Mouse (Mus musculus): ENCODE results near the gene Ak4.

The Ak4 gene

GRCm38 (mm10) chr4:101459358-101459757 lies 40.3 kb downstream of the Ak4 start:
- DNase-seq (ENCODE audit: low spot score in 2 of 2): peak in 1 of 2 experiments; percentile 24

DNA sequence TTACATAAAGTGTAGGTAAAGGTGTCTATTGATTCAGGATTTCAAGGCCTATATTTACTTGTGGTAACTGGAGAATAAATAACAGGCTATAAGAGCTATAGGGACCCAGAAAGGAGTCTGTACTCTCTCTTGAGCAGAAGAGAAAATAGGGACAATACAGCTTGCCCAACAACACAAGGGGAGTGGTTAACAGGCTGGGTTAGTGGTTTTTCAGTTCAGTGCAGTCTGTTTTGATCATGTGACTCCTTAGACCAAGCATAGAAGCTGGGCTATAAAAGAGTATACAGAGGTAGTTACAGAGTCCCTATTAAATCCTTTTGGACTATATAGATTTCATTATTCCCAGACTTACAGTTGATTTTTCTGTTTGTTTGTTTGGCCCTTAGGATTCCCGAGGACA lies 41.0 kb downstream of the Ak4 start:
- no peak for DNase-seq (ENCODE audit: low spot score in 2 of 2)

- DNase-seq (ENCODE audit: low spot score in 2 of 2): no peak
Measured at GRCm38 (mm10) chr4:101462065-101462464, 43.0 kb downstream of the Ak4 start.

- no peak for DNase-seq (ENCODE audit: low spot score in 2 of 2)
Measured at GRCm38 (mm10) chr4:101466264-101466663, 47.2 kb downstream of the Ak4 start.

GRCm38 (mm10) chr4:101469242-101469641 lies 50.2 kb downstream of the Ak4 start:
- DNase-seq (ENCODE audit: low spot score in 2 of 2): no peak

GRCm38 (mm10) chr4:101470543-101470942 lies 51.5 kb downstream of the Ak4 start:
- DNase-seq (ENCODE audit: low spot score in 2 of 2): no peak

DNA sequence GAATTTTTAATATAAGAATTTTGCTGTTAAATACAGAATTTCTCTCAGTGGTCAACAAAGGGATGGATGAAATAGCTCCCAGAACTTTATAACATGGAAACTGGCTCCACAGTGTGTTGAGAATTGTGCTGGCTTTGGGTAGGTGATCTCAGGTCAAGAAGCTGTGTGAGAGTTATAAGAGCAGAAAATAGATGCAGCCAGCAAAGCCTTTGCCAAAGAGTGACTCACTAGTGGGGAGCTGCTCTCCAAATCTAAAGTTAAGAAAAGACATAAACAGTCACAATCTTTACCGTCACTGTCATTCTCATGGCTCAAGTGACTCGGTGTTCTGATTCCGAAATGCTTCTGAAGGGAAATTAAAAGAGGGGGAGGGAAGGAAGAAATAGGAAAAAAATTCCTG lies 53.7 kb downstream of the Ak4 start:
- DNase-seq (ENCODE audit: low spot score in 2 of 2): peak in 1 of 2 experiments; percentile 51

DNA sequence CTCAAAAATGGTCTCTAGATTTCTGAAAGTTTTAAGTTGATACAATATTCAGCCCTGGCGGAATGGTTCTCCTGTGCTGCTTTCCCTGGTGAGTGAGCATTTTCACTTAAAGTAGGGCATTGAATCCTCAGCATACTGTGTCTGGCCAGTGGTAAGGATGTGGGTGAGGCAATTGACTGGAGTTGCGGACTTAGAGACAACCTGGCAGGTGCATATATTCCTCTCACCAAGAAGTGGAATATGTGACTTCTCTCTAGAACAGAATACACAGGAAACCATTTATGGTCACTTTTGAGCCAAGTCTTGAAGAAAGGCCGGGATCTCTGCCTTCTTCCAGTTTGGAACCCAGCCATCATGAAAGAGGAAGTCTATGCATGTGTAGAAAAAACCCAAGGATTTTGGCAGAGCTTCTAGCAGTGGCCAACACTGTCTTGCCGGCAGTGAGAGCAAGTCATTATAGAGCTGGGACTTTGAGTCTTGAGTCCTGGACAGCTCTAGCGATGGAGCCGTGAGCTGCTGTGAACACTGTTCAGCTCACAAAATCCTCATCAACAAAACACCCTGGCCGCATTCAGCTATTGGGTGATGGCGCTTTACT lies 71.3 kb downstream of the Ak4 start:
- no peak for DNase-seq (ENCODE audit: low spot score in 2 of 2)

DNA sequence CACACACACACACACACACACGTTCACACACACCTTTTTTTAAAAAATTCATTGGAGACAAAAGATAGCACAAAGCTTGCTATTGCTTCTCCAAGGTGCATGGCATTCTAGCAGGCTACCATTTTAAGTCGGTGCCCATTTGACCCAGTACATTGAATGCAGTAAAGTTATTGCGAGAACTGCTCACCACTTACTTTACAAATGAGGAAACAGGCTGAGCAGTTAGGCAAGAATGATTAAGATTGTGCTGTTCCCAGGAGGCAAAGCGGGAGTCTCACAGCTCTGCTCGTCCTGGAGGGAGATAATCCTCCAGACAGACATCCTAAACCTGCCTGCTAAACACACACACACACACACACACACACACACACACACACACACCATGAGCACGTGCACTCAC lies 72.6 kb downstream of the Ak4 start:
- DNase-seq (ENCODE audit: low spot score in 2 of 2): no peak

- DNase-seq (ENCODE audit: low spot score in 2 of 2): no peak
Measured at GRCm38 (mm10) chr4:101493611-101494197, 74.6 kb downstream of the Ak4 start.

DNA sequence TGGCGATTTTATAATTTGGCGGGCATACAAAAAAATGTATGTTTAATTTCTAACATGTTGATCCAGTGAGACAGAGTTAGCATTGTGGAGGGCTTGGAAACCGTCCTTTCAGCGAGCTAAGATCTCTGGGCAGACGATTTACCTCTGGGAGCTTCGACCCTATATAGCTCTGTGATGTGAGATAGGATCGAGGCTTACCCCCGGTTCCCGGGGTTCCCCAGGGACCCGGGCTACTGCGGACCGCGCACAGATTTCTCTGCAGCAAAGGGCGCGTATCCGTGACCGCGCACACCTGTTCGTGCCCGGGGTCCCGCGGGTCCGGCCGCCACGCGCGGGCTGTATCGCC lies 77.1 kb downstream of the Ak4 start:
- no peak for DNase-seq (ENCODE audit: low spot score in 2 of 2)

- no peak for DNase-seq (ENCODE audit: low spot score in 2 of 2)
Measured at GRCm38 (mm10) chr4:101496534-101497237, 77.6 kb downstream of the Ak4 start, which contains the start of gene Dnajc6. Gene Dnajc6 (plus strand): TSS chr4:101496648.

DNA sequence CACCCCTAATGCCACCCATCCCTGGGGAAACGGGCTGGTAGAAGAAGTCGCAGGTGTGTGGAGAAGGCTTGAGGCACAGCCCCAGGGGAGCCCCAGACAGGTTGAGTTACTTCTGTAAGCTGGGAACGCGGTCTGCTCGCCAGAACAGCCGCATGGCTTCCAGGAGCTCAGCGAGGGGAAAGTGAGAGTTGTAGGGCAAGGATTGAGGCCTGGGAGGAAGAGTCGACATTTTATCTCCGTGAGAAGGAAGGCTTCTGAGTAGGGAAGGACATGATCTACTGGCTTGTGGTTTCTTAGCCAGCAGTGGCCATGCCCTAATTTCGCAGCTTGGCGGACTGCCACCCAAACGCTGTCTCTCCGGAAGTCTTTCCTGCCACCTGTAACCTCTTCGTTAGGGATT lies 78.3 kb downstream of the Ak4 start:
- no peak for DNase-seq (ENCODE audit: low spot score in 2 of 2)

DNA sequence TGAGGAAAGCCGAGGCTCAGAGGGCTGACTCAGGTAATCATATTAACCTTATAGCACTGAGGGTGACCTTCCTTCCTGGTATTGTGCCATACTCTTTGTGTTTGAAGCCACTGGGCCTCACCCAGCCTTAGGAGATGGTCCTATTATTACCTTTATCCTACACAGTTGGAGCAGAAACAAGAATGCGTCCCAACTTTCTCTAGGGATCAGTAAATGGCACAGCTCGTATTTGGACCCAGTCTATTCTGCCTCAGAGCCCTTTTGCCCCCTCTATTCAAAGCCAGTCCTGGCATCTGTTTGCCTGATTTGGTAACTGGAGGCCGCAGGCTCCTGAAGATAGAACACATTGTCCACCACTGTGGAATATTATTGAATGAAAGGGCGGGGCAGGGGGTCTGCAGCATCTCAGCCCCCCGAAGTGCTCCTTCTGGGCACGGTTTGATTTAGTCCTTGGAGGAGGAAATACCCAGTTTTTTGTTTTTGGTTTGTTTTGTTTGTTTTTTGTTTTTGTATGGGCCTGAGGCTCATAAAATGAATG lies 85.5 kb downstream of the Ak4 start:
- no peak for DNase-seq (ENCODE audit: low spot score in 2 of 2)

DNA sequence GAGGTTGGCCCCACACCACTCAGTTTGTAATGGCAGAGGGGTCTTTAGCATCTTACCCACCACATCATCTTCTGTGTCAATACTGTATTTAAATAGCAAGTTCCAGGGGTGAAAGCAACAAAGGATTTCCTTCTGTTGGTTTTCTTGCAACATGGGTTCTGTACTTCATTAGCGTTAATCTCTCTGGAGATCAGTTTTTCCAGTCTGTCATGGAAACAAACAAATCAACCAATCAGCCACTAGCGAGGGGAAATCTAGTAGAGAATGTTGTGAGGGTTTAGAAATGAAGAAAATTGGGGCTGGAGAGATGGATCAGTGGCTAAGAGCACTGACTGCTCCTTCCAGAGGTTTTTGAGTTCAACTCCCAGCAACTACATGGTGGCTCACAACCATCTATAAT lies 86.9 kb downstream of the Ak4 start:
- DNase-seq (ENCODE audit: low spot score in 2 of 2): no peak

DNA sequence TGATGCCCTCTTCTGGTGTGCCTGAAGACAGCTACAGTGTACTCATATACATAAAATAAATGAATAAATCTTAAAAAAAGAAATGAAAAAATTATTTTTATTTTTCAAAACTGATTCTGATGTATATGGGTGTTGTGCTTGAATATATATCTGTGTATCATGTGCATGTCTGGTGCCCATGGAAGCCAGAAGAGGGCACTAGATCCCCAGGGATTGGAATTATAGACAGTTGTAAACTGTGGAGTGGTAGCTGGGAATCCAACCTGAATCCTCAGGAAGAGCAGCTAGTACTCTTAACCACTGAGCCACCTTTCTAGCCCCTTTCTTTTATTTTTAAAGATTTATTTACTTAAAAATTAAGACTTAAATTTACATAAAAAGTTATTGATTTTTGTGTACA lies 87.3 kb downstream of the Ak4 start:
- DNase-seq (ENCODE audit: low spot score in 2 of 2): no peak

DNA sequence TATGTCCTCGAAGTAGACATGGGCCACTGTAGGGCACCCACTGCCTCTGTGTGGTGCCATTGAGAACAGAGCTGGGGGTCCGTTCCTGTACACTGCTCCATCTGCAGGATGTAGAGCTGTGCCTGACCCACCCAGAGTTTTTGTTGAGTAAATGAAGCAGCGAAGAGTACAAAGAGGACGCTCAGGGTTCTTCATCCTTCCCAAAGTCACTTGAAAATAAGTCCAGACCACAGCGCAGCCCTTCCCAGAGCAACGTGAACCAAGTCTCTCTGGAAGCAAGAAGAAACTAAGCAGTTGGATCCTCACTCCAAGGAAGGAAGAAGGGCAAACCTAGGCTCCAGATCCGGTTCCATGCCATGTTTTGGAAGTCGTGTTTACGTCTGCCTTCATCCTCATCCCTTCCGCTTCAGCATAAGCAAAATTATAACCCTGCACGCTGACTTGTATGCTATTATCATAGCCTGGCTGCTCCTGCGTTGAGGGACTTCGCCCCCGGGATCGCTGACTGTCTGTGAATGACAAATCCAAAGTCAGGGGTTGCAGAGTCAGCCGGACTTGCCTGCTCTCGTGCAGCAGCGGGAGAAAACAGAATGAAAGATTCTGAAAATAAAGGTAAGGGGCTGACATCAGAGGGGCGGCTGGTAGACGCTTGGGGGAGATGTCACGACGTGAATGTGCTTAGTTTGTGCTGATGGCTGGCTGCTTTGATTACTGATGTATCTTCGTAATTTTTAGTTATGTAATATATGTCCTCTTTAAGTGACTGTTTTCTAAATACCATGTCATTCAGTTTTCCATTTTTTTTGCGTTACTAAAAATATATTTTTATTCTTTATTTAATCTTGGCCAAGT lies 88.7 kb downstream of the Ak4 start:
- DNase-seq (ENCODE audit: low spot score in 2 of 2): peak; percentile 75 to 91

DNA sequence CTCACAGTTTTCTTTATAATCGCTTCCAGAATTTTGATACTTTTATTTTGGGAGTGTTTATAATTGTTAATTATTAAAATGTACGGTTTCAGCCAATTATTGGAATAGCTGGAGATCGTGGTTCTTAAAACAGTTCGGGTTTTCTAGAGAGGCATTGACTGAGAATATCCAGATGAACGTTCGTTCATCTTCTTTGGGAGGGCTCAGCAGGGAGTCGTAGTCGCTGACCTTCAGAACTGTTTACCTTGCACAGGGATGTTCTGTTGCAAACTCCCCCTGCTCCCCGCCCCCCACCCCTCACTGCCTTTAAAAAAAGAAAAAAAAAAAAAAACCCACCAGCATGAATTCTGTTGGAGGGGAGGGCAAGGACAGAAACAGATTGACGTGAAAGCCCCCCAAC lies 89.4 kb downstream of the Ak4 start:
- DNase-seq (ENCODE audit: low spot score in 2 of 2): no peak

DNA sequence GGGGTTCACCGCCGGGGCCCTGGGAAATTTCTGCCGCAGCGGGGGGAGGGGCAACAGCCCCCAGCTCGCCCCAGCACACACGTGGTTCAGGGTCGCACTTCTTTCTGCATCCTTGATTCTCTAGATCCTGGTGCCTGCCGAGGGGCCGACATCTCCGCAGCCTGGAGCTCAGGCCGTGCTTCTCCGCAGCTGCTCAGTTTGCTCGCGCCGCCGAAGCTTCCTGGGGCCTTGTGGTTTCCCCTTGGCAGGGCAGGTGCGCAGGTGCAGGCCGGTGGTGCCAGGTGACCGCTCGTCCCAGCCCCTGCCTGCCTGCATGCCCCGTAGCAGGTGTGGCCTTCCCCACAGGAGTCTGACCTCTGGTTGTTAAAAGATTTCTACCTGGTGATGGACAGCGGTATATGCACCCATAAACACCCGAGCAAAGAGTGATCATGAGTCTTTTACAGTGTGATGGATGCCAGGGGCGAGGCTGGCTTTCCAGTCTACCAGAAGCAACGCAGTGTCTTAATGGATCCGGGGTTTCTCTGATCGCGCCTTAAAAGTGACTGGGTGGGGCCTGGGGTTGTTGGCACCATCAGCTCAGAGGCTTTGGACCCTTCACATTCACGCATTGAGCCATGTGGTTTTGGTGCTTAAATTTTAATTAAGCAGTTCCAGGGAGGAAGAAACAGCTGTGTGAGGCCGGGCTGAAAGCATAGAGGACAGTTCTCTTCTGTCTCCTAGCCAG lies 89.9 kb downstream of the Ak4 start:
- peak; percentile 45 to 53 for DNase-seq (ENCODE audit: low spot score in 2 of 2)

- no peak for DNase-seq (ENCODE audit: low spot score in 2 of 2)
Measured at GRCm38 (mm10) chr4:101510111-101510903, 91.2 kb downstream of the Ak4 start.

DNA sequence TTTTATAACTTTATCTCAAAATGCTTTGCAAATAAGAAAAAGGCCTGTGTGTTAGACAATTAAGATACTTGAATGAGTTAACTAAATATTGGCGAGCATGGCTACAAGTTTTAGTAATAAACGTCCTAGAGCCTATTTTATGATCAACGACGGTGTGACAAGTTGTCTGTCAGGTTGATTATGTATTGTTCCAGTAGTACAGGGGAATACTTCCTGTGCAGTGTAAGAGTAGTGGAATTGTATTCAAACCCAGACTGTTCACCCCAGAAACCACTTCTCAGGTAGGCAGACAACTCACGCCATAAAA lies 91.8 kb downstream of the Ak4 start:
- no peak for DNase-seq (ENCODE audit: low spot score in 2 of 2)

Data from frontal cortex, postnatal 36 days (tissue).